Mouse (Mus musculus): ENCODE measurements around the gene D230025D16Rik.

DNA sequence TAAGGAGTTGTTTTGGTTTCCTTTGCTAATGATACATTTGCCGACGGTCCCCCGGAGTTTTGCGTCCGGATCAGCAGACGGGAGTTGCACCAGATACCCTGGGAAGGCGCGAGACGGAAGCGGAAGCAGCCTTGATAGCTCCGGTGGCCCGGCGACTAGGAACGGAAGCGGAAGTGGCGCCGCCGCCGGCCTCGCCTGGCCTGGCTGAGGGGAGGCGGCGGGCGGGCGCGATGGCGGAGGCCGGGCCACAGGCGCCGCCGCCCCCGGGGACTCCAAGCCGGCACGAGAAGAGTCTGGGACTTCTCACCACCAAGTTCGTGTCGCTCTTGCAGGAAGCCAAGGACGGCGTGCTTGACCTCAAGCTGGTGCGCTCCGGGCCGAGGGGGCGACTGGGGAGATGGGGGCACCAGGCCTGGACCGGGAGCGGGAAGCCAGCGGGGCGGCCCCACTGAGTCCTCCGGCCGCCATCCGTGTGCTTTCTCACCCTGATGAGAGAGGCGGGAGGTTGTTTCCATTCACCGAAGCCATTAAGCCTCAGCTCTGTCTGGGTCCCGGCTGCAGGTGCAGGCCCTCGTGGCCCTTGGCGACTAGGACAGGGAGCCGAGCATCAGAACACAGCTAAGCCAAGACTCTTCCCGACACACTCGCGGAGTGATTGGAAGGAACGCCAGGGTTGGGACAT lies 72.7 kb downstream of the D230025D16Rik start, which contains the start of gene E2f4:
- TF ChIP-seq CTCF (IDR thresholded peaks at IDR 0.05; ENCODE audit: borderline replicate concordance, control insufficient read depth, extremely low read depth, insufficient read depth, low read length, poor library complexity) (no peak), POLR2A (IDR thresholded peaks at IDR 0.05; ENCODE audit: control insufficient read depth, extremely low read depth, insufficient read depth, low read length, poor library complexity) (peak; percentile 82)
